Mouse (Mus musculus): ENCODE data around the gene Gadd45a.

The Gadd45a gene

GRCm38 (mm10) chr6:67016520-67017111 lies 20.6 kb downstream of the Gadd45a start:
- DNase-seq = no peak

GRCm38 (mm10) chr6:67015739-67016519 lies 21.3 kb downstream of the Gadd45a start:
- no peak for DNase-seq

- DNase-seq = no peak
Measured at GRCm38 (mm10) chr6:67014679-67015075, 22.6 kb downstream of the Gadd45a start.

- no peak for DNase-seq
Measured at GRCm38 (mm10) chr6:67013949-67014678, 23.1 kb downstream of the Gadd45a start.

GRCm38 (mm10) chr6:67013293-67013948 lies 23.8 kb downstream of the Gadd45a start:
- no peak for DNase-seq

GRCm38 (mm10) chr6:67011217-67011518 lies 26.1 kb downstream of the Gadd45a start:
- no peak for DNase-seq

- no peak for DNase-seq
Measured at GRCm38 (mm10) chr6:67010370-67011216, 26.7 kb downstream of the Gadd45a start.

- DNase-seq = no peak
Measured at GRCm38 (mm10) chr6:67009888-67010287, 27.4 kb downstream of the Gadd45a start.

- no peak for DNase-seq
Measured at GRCm38 (mm10) chr6:66999800-67000199, 37.5 kb downstream of the Gadd45a start.

- no peak for DNase-seq
Measured at GRCm38 (mm10) chr6:66998645-66999044, 38.6 kb downstream of the Gadd45a start.

- no peak for DNase-seq
Measured at GRCm38 (mm10) chr6:66996257-66996656, 41.0 kb downstream of the Gadd45a start.

GRCm38 (mm10) chr6:66995825-66996224 lies 41.4 kb downstream of the Gadd45a start:
- no peak for DNase-seq

GRCm38 (mm10) chr6:66994981-66995380 lies 42.3 kb downstream of the Gadd45a start:
- no peak for DNase-seq

- no peak for DNase-seq
Measured at GRCm38 (mm10) chr6:66992786-66993185, 44.5 kb downstream of the Gadd45a start.

GRCm38 (mm10) chr6:66992232-66992631 lies 45.0 kb downstream of the Gadd45a start:
- DNase-seq = no peak

- DNase-seq = no peak
Measured at GRCm38 (mm10) chr6:66989518-66989917, 47.7 kb downstream of the Gadd45a start.

GRCm38 (mm10) chr6:66989037-66989436 lies 48.2 kb downstream of the Gadd45a start:
- no peak for DNase-seq

GRCm38 (mm10) chr6:66988363-66988762 lies 48.9 kb downstream of the Gadd45a start:
- DNase-seq = no peak

- DNase-seq = peak; percentile 17 to 34
Measured at GRCm38 (mm10) chr6:66987643-66988042, 49.6 kb downstream of the Gadd45a start.

- DNase-seq = no peak
Measured at GRCm38 (mm10) chr6:66986063-66986462, 51.2 kb downstream of the Gadd45a start.

- DNase-seq = no peak
Measured at GRCm38 (mm10) chr6:66985500-66985899, 51.8 kb downstream of the Gadd45a start.
